Comparison of ENCODE assay signal across 15 mouse cellular contexts in the genomic region with DNA sequence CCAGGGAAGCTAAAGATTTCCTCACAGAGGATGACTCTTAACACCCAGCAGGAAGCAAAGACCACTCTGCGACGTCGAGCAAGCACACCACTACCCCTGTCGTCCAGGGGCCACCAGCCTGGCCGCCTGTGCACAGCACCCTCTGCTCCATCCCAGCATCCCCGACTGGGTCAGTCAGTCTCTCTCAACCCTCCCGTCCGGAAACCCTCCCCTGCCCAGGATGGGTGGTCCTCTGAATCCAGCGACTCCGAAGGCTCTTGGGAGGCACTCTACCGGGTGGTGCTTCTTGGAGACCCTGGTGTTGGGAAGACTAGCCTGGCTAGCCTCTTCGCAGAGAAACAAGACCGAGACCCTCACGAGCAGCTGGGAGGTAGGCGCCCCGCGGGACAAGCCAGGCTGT. TPM values are rescaled to one million over a fixed set of nuclear protein-coding genes. Genes with fewer than 3 reads are reported as not detected.
A peak's percentile ranks its signal among the peaks of the same experiment; 100 is the strongest.
DNase-seq lines count a peak whose midpoint lies in the region; TF ChIP-seq lines count a peak whose summit lies in the region.
"Had no signal": no experiment of that assay in that cellular context is flagged by ENCODE, and none has a peak within 500 bp of the region (broad histone marks: within the 10 kb centered on the region; RNA-seq: fewer than 3 reads in every experiment).

No protein-coding gene starts in this region.

- peak overlapping the region; percentile 74 for H3K4me3 ChIP-seq in gastrocnemius, adult 2 months
- peak overlapping the region; percentile 26 for H3K4me3 ChIP-seq in lung, adult 2 months (replicated peaks; ENCODE audit: extremely low read depth, low read depth, low read length)
- peak overlapping the region; percentile 87 for H3K4me3 ChIP-seq in myocyte

- H3K27ac ChIP-seq in gastrocnemius, adult 2 months: peak overlapping the region; percentile 87
- H3K27ac ChIP-seq: hindbrain, embryonic 12.5 days; liver, embryonic 14.5 days; midbrain, embryonic 13.5 days had no signal

- DNase-seq in gastrocnemius, adult 2 months: no peak
- DNase-seq in gastrocnemius, postnatal 4 days (ENCODE audit: low spot score in 2 of 2): no peak
- no peak for DNase-seq in lung, adult 2 months
- DNase-seq in lung, postnatal 14 days: no peak
- DNase-seq in heart, postnatal 10 days: peak; percentile 37 to 51
- no peak for DNase-seq in left cerebral cortex, postnatal 10 days (ENCODE audit: extremely low spot score in 1 of 2, low spot score in 2 of 2)
- DNase-seq in neural tube, embryonic 10.5 days (ENCODE audit: extremely low spot score, low spot score): no peak
- DNase-seq: cerebellum, postnatal 14 days had no signal

- TF ChIP-seq POLR2A in lung, adult 2 months (IDR thresholded peaks at IDR 0.05; ENCODE audit: borderline replicate concordance, extremely low read depth, low read depth, low read length): no peak
- TF ChIP-seq POLR2A in myocyte (IDR thresholded peaks at IDR 0.05; ENCODE audit: insufficient read length, low read depth): peak; percentile 35

- no peaks in the 10 kb centered on the region for H3K36me3 ChIP-seq in myocyte (ENCODE audit: control insufficient read depth, insufficient read depth)
- H3K36me3 ChIP-seq: hindbrain, embryonic 12.5 days; midbrain, embryonic 13.5 days had no signal

- intact Hi-C loops in gastrocnemius, adult 2 months (cut with DNase I): no loop called here
- intact Hi-C loops in heart, postnatal 10 days (cut with DNase I): no loop called here
- intact Hi-C loops in left cerebral cortex, postnatal 10 days (cut with DNase I): no loop called here

- peak overlapping the region; percentile 37 for H3ac ChIP-seq in myocyte (ENCODE audit: control insufficient read depth, insufficient read length)

- H3K4me2 ChIP-seq in myocyte (ENCODE audit: low read depth): peak overlapping the region; percentile 85

- H3K4me1 ChIP-seq in lung, adult 2 months (ENCODE audit: control insufficient read depth, insufficient read depth, low read length): no peaks in the 10 kb centered on the region

- H3K79me2 ChIP-seq in myocyte (ENCODE audit: control insufficient read depth, insufficient read depth): peaks cover 23% of the 10 kb centered on the region

- no peaks in the 10 kb centered on the region for H3K27me3 ChIP-seq in myocyte (ENCODE audit: control insufficient read depth, insufficient read depth, insufficient read length)

- 42% methylated on average over 17 of the region's 17 CpGs for WGBS in lung, adult 2 months

- TF ChIP-seq CTCF in gastrocnemius, adult 2 months (IDR thresholded peaks at IDR 0.05): no peak
- no peak for TF ChIP-seq CTCF in lung, adult 2 months (IDR thresholded peaks at IDR 0.05; ENCODE audit: insufficient read depth, low read length)

TF ChIP-seq in myocyte, 11 proteins besides CTCF, POLR2A, EP300 and RAD21:
- TF ChIP-seq REST (IDR thresholded peaks at IDR 0.05; ENCODE audit: insufficient read depth, insufficient read length) (no peak), MAX (IDR thresholded peaks at IDR 0.05; ENCODE audit: low read depth) (no peak), TCF12 (IDR thresholded peaks at IDR 0.05; ENCODE audit: insufficient read depth, poor library complexity, severe bottlenecking) (no peak), MYOD1 (IDR thresholded peaks at IDR 0.05; ENCODE audit: control insufficient read depth in 1 of 3, insufficient read length in 2 of 3, low read depth in 2 of 3) (no peak), E2F4 (IDR thresholded peaks at IDR 0.05; ENCODE audit: insufficient read depth) (no peak), MYOG (IDR thresholded peaks at IDR 0.05; ENCODE audit: control insufficient read depth in 1 of 3, insufficient read depth in 1 of 3, insufficient read length in 2 of 3, low read depth in 2 of 3) (no peak), CEBPB (IDR thresholded peaks at IDR 0.05; ENCODE audit: insufficient read depth, poor library complexity, severe bottlenecking) (no peak), TCF3 (IDR thresholded peaks at IDR 0.05; ENCODE audit: insufficient read length, low read depth) (no peak), USF1 (IDR thresholded peaks at IDR 0.05; ENCODE audit: low read depth) (no peak)
TF ChIP-seq in myocyte: peak in this region for 0.

RNA-seq across cellular contexts. Expression of gene Rem1, which starts 1.3 kb away (rescaled TPM):
- 1 to 10 TPM; 2.4 to 3.0 TPM for total RNA-seq in gastrocnemius, adult 2 months (2021)
- 10 to 100 TPM; 15.1 to 16.2 TPM for total RNA-seq in gastrocnemius, postnatal 4 days (2021)
- 12.4 and 16.2 TPM in 2 replicates for polyA plus RNA-seq in lung, adult 2 months (2012; rRNA removed)
- total RNA-seq in heart, postnatal 10 days (2021): 10 to 100 TPM; 12.9 to 15.3 TPM
- polyA plus RNA-seq in myocyte (2012; fragmentation: generic; extraction: Trizol): 28.3 TPM
- 1 to 10 TPM; 1.5 TPM for total RNA-seq in left cerebral cortex, postnatal 10 days (2021)
- polyA plus RNA-seq: neural tube, embryonic 14.5 days had no signal

RNA-seq across cellular contexts. Expression of gene Defb25, which starts 5.2 kb away (rescaled TPM):
- total RNA-seq in gastrocnemius, adult 2 months (2021): not detected
- 1 to 10 TPM; 2.2 to 5.5 TPM for total RNA-seq in gastrocnemius, postnatal 4 days (2021)
- polyA plus RNA-seq in lung, adult 2 months (2012; rRNA removed): 1.1 TPM in 1 of 2 replicates, not detected in the other
- not detected for total RNA-seq in heart, postnatal 10 days (2021)
- 8.8 TPM for polyA plus RNA-seq in myocyte (2012; fragmentation: generic; extraction: Trizol)
- not detected for total RNA-seq in left cerebral cortex, postnatal 10 days (2021)
- total RNA-seq: layer of hippocampus, adult 8-10 months had no signal
- polyA plus RNA-seq: hindbrain, embryonic 12.5 days; liver, embryonic 14.5 days; midbrain, embryonic 13.5 days; neural tube, embryonic 14.5 days had no signal

RNA-seq across cellular contexts. Expression of gene Defb36, which starts 23.9 kb away (rescaled TPM):
- not detected for total RNA-seq in gastrocnemius, adult 2 months (2021)
- not detected for total RNA-seq in gastrocnemius, postnatal 4 days (2021)
- polyA plus RNA-seq in lung, adult 2 months (2012; rRNA removed): not detected in 2 replicates
- not detected for total RNA-seq in heart, postnatal 10 days (2021)
- not detected for polyA plus RNA-seq in myocyte (2012; fragmentation: generic; extraction: Trizol)
- total RNA-seq in left cerebral cortex, postnatal 10 days (2021): not detected
- total RNA-seq: ES-E14; layer of hippocampus, adult 8-10 months had no signal
- polyA plus RNA-seq: hindbrain, embryonic 12.5 days; liver, embryonic 14.5 days; midbrain, embryonic 13.5 days; neural tube, embryonic 14.5 days had no signal

RNA-seq across cellular contexts. Expression of gene Defb45, which starts 28.9 kb away (rescaled TPM):
- total RNA-seq in gastrocnemius, adult 2 months (2021): not detected
- not detected for total RNA-seq in gastrocnemius, postnatal 4 days (2021)
- not detected in 2 replicates for polyA plus RNA-seq in lung, adult 2 months (2012; rRNA removed)
- total RNA-seq in heart, postnatal 10 days (2021): not detected
- 0.30 TPM for polyA plus RNA-seq in myocyte (2012; fragmentation: generic; extraction: Trizol)
- total RNA-seq in left cerebral cortex, postnatal 10 days (2021): not detected
- total RNA-seq: ES-E14; layer of hippocampus, adult 8-10 months had no signal
- polyA plus RNA-seq: hindbrain, embryonic 12.5 days; liver, embryonic 14.5 days; midbrain, embryonic 13.5 days; neural tube, embryonic 14.5 days had no signal

RNA-seq across cellular contexts. Expression of gene H13, which starts 41.2 kb away (rescaled TPM):
- total RNA-seq in gastrocnemius, adult 2 months (2021): 10 to 100 TPM; 32.6 to 37.3 TPM
- 10 to 100 TPM; 84.8 to 88.2 TPM for total RNA-seq in gastrocnemius, postnatal 4 days (2021)
- 125 and 149 TPM in 2 replicates for polyA plus RNA-seq in lung, adult 2 months (2012; rRNA removed)
- total RNA-seq in heart, postnatal 10 days (2021): 10 to 100 TPM; 47.6 to 51.4 TPM
- polyA plus RNA-seq in myocyte (2012; fragmentation: generic; extraction: Trizol): 190 TPM
- total RNA-seq in left cerebral cortex, postnatal 10 days (2021): 100 to 1,000 TPM in 1 of 2 experiments, 10 to 100 TPM in 1; 99.7 to 115 TPM

Comparison
In these comparisons a context has a peak if more than half of its experiments do, and no peak if none do; other contexts are left out.
1. DNase-seq: peak in heart, postnatal 10 days (2 of 2); none in gastrocnemius, adult 2 months (single experiment), gastrocnemius, postnatal 4 days (0 of 2), lung, adult 2 months (single experiment), lung, postnatal 14 days (single experiment), left cerebral cortex, postnatal 10 days (0 of 2) and neural tube, embryonic 10.5 days (single experiment).
2. H3K4me3 ChIP-seq: peak in every context shown above with its lines; median percentile 87 in myocyte; 74 in gastrocnemius, adult 2 months; 26 in lung, adult 2 months.